Mouse (Mus musculus): ENCODE results near the gene Nkx1-2. TPM values are rescaled to one million over a fixed set of nuclear protein-coding genes. Genes with fewer than 3 reads are reported as not detected.

The Nkx1-2 gene
- polyA plus RNA-seq, 1 experiment from 2014 or later, result not detected

DNA sequence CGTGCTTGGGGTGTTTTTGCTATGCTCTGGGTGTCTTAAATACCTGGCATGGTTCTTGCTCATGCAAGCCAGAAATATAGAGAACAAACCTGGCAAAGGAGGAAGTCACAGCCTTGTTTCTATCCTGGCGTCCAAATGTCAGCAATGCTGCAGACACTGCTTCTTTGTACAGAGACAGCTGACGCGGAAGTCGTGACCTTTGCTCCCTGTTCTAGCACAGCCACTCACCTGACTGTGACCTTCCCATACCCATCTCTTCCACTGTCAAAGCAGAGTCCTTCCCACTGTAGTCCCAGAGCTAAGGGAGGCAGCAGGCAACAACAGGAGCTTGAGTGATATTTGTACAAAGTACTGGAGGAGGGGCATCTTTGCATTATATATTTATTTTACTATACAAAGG is 9.8 kb downstream of the Nkx1-2 start:
- Histone ChIP-seq H3K36me3 (ENCODE audit: control insufficient read depth, insufficient read depth, low read length) (no peaks in the 10 kb centered on the region), H3K4me3 (ENCODE audit: control insufficient read depth in 1 of 2, insufficient read depth in 1 of 2, low read depth in 1 of 2, low read length in 2 of 2) (no peak overlapping the region), H3K27ac (replicated peaks in 1 of 2; ENCODE audit: control insufficient read depth in 1 of 2, insufficient read depth in 1 of 2, low read depth in 2 of 2, low read length in 2 of 2) (no peak overlapping the region), H3K9ac (ENCODE audit: low read length) (no peak overlapping the region), H3K27me3 (ENCODE audit: control insufficient read depth, insufficient read depth, low read length) (no peaks in the 10 kb centered on the region), H3K4me2 (ENCODE audit: low read length) (no peak overlapping the region), H3K9me3 (ENCODE audit: control insufficient read depth, low read length) (no peaks in the 10 kb centered on the region), H3K4me1 (ENCODE audit: control insufficient read depth in 2 of 2, insufficient read depth in 2 of 2, low read length in 2 of 2) (no peaks in the 10 kb centered on the region)
- 58% methylated on average over 5 of the region's 5 CpGs for WGBS
- no peak for ATAC-seq (ENCODE audit: insufficient number of reproducible peaks, insufficient read depth, low FRiP score, low read depth)

DNA sequence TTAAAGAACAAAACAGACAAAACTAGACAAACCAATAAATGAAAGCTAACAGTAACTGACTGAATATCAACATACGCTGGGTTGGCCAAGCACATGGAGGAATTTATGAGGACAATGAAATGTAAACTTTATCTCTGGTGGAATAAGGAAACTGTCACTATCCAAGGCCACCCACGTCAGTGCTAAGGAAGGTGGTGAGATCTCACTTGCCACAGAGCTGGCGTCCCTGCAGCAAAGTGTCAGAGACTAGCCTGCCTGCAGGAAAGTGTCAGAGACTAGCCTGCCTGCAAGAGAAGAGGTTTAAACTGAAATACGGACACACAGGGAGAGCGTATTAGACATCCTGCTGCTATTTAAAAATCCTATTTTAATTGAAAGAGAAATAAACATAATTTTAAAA is 12.3 kb downstream of the Nkx1-2 start:
- no peak overlapping the region for H3K27ac ChIP-seq (replicated peaks in 1 of 2; ENCODE audit: control insufficient read depth in 1 of 2, insufficient read depth in 1 of 2, low read depth in 2 of 2, low read length in 2 of 2)
- WGBS, result 56% methylated on average over 5 of the region's 5 CpGs
- no peak overlapping the region for H3K4me2 ChIP-seq (ENCODE audit: low read length)
- no peak overlapping the region for H3K9ac ChIP-seq (ENCODE audit: low read length)
- peaks cover 0 to 2% of the 10 kb centered on the region in 2 experiments; a peak in 2 of 4 replicates for H3K4me1 ChIP-seq (ENCODE audit: control insufficient read depth in 2 of 2, insufficient read depth in 2 of 2, low read length in 2 of 2)
- H3K36me3 ChIP-seq (ENCODE audit: control insufficient read depth, insufficient read depth, low read length), result no peaks in the 10 kb centered on the region
- no peak for ATAC-seq (ENCODE audit: insufficient number of reproducible peaks, insufficient read depth, low FRiP score, low read depth)
- H3K27me3 ChIP-seq (ENCODE audit: control insufficient read depth, insufficient read depth, low read length), result no peaks in the 10 kb centered on the region
- no peaks in the 10 kb centered on the region for H3K9me3 ChIP-seq (ENCODE audit: control insufficient read depth, low read length)
- no peak overlapping the region for H3K4me3 ChIP-seq (ENCODE audit: control insufficient read depth in 1 of 2, insufficient read depth in 1 of 2, low read depth in 1 of 2, low read length in 2 of 2)

DNA sequence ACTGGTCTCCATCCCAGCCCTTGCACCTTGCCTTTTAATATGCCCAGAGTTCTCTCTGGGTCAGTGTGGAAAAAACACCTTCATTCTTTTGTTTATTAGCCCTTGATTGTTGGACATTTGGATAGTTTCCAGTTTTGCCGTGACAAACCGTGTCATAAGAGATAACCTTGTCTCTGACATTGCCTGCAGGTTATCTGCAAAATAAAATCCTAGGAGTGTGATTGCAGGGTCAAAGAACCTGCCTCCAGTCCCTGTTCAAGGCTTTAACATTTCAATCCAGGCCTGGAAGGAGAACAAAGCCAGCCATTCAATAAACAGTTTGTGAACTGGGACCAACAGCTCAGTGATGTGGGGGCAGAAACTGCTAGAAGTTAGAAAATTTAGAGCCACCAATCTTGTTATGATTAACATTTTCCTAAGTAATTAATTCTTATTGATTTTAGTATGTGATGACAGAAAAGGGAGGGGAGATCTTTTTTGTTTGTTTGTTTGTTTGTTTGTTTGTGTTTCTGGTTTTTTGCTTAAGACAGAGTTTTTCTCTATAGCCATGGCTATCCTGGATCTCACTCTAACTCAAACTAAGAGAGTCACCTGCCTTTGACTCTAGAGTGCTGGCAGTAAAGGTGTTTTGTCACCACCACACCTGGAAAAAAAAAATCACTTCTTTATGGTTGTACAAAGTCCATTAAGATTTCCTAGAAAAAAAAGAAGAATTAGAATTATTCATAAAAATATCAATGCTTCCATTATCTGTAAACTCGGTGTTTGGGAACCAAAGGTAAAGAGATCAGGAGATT is 13.5 kb downstream of the Nkx1-2 start:
- Histone ChIP-seq H3K27ac (replicated peaks in 1 of 2; ENCODE audit: control insufficient read depth in 1 of 2, insufficient read depth in 1 of 2, low read depth in 2 of 2, low read length in 2 of 2) (no peak overlapping the region), H3K4me3 (ENCODE audit: control insufficient read depth in 1 of 2, insufficient read depth in 1 of 2, low read depth in 1 of 2, low read length in 2 of 2) (no peak overlapping the region), H3K4me2 (ENCODE audit: low read length) (no peak overlapping the region), H3K9ac (ENCODE audit: low read length) (no peak overlapping the region), H3K36me3 (ENCODE audit: control insufficient read depth, insufficient read depth, low read length) (no peaks in the 10 kb centered on the region), H3K27me3 (ENCODE audit: control insufficient read depth, insufficient read depth, low read length) (no peaks in the 10 kb centered on the region), H3K9me3 (ENCODE audit: control insufficient read depth, low read length) (no peaks in the 10 kb centered on the region), H3K4me1 (ENCODE audit: control insufficient read depth in 2 of 2, insufficient read depth in 2 of 2, low read length in 2 of 2) (peaks cover 0 to 2% of the 10 kb centered on the region in 2 experiments; a peak in 2 of 4 replicates)
- WGBS, result 30% methylated on average over 3 of the region's 3 CpGs
- no peak for ATAC-seq (ENCODE audit: insufficient number of reproducible peaks, insufficient read depth, low FRiP score, low read depth)

DNA sequence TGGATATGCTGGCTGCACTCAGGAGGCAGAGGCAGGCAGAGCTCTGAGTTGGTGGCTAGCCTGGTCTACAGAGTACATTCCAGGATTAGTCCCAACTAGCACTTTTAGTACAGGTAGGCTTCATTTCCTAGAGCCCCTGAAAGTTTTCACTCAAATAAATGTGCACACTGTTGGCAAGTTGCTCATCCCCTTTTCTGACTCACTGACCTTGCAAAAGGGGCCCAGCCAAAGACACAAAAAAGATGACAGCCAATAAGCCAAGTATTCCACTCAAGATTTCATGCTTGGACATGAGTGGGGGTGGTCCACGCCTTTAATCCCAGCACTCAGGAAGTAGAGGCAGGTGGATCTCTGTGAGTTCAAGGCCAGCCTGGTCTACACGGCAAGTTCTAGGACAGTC is 18.0 kb downstream of the Nkx1-2 start:
- Histone ChIP-seq H3K27ac (replicated peaks in 1 of 2; ENCODE audit: control insufficient read depth in 1 of 2, insufficient read depth in 1 of 2, low read depth in 2 of 2, low read length in 2 of 2) (no peak overlapping the region), H3K4me2 (ENCODE audit: low read length) (no peak overlapping the region), H3K4me3 (ENCODE audit: control insufficient read depth in 1 of 2, insufficient read depth in 1 of 2, low read depth in 1 of 2, low read length in 2 of 2) (no peak overlapping the region), H3K36me3 (ENCODE audit: control insufficient read depth, insufficient read depth, low read length) (no peaks in the 10 kb centered on the region), H3K9me3 (ENCODE audit: control insufficient read depth, low read length) (no peaks in the 10 kb centered on the region), H3K27me3 (ENCODE audit: control insufficient read depth, insufficient read depth, low read length) (no peaks in the 10 kb centered on the region), H3K4me1 (ENCODE audit: control insufficient read depth in 2 of 2, insufficient read depth in 2 of 2, low read length in 2 of 2) (peaks cover 2 to 5% of the 10 kb centered on the region in 2 experiments; a peak in 2 of 4 replicates), H3K9ac (ENCODE audit: low read length) (no peak overlapping the region)
- no peak for ATAC-seq (ENCODE audit: insufficient number of reproducible peaks, insufficient read depth, low FRiP score, low read depth)
- 79% methylated on average over 2 of the region's 2 CpGs for WGBS

DNA sequence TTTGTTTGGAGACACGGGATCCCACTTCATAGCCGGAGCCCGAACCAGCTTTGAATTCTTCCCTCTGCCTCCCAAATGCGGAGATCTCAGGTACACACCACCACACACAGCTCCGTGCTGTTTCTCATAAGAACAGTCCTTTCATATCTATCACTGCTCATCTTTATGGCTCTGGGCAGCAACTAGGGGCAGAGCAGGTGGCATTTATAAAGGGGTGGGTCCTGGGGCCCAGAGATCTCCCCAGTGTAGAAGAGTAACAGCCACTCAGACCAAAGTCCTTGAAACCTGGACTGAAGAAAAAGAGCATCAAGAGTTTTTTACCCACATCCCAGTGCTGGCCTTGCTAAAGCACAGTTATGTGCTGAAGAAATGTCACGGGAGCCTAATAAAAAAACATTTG is 18.9 kb downstream of the Nkx1-2 start:
- no peak overlapping the region for H3K4me2 ChIP-seq (ENCODE audit: low read length)

GRCm38 (mm10) chr7:132576891-132577290 is 22.5 kb downstream of the Nkx1-2 start:
- Histone ChIP-seq H3K9ac (ENCODE audit: low read length) (peak overlapping the region; percentile 78), H3K4me3 (ENCODE audit: control insufficient read depth in 1 of 2, insufficient read depth in 1 of 2, low read depth in 1 of 2, low read length in 2 of 2) (0 out of 4 replicates have a peak overlapping the region, but pooled peaks of 1 of the 2 experiments have one; percentile 58), H3K27me3 (ENCODE audit: control insufficient read depth, insufficient read depth, low read length) (no peaks in the 10 kb centered on the region), H3K36me3 (ENCODE audit: control insufficient read depth, insufficient read depth, low read length) (no peaks in the 10 kb centered on the region), H3K4me1 (ENCODE audit: control insufficient read depth in 2 of 2, insufficient read depth in 2 of 2, low read length in 2 of 2) (peaks cover 2 to 23% of the 10 kb centered on the region in 2 experiments), H3K27ac (replicated peaks in 1 of 2; ENCODE audit: control insufficient read depth in 1 of 2, insufficient read depth in 1 of 2, low read depth in 2 of 2, low read length in 2 of 2) (peak overlapping the region; percentile 93 to 96; a peak in 3 of 4 replicates), H3K4me2 (ENCODE audit: low read length) (peak overlapping the region; percentile 70), H3K9me3 (ENCODE audit: control insufficient read depth, low read length) (no peaks in the 10 kb centered on the region)
- no peak for ATAC-seq (ENCODE audit: insufficient number of reproducible peaks, insufficient read depth, low FRiP score, low read depth)
- 51% methylated on average over 4 of the region's 4 CpGs for WGBS

More for the DNA sequence above, 18.9 kb downstream of the Nkx1-2 start:
- H3K9ac ChIP-seq (ENCODE audit: low read length), result no peak overlapping the region
- no peaks in the 10 kb centered on the region for H3K9me3 ChIP-seq (ENCODE audit: control insufficient read depth, low read length)
- H3K36me3 ChIP-seq (ENCODE audit: control insufficient read depth, insufficient read depth, low read length), result no peaks in the 10 kb centered on the region
- peaks cover 2 to 6% of the 10 kb centered on the region in 2 experiments; a peak in 3 of 4 replicates for H3K4me1 ChIP-seq (ENCODE audit: control insufficient read depth in 2 of 2, insufficient read depth in 2 of 2, low read length in 2 of 2)
- ATAC-seq (ENCODE audit: insufficient number of reproducible peaks, insufficient read depth, low FRiP score, low read depth), result no peak
- H3K4me3 ChIP-seq (ENCODE audit: control insufficient read depth in 1 of 2, insufficient read depth in 1 of 2, low read depth in 1 of 2, low read length in 2 of 2), result no peak overlapping the region
- H3K27ac ChIP-seq (replicated peaks in 1 of 2; ENCODE audit: control insufficient read depth in 1 of 2, insufficient read depth in 1 of 2, low read depth in 2 of 2, low read length in 2 of 2), result no peak overlapping the region
- 56% methylated on average over 6 of the region's 6 CpGs for WGBS
- no peaks in the 10 kb centered on the region for H3K27me3 ChIP-seq (ENCODE audit: control insufficient read depth, insufficient read depth, low read length)

DNA sequence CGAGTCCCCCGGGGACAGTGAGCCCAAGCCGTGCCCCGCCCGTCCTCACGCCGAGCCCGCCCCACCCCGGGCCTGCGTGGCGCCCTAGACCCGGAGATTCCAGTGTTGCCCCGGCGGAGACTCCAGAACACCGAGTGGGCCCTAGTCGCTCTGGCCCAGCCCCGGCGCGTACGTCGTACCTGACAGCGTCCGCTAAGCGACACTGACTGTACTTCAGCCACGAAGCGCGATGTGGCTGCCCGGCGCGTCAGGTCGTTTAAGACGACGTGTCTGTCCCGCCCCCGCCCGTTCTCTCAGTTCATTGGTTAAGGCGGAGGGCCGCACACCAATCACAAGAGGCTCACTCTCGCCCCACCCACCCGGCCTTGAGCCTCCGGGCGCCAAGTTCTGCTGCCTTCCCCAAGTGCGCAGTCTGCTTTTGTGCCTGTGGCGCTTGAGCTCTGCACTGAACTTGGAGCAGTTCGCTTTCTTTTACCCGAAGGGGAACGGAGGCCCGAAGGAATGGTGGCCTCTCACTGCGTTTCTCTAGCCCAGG is 23.3 kb downstream of the Nkx1-2 start, which contains the start of gene Oat:
Gene Oat (minus strand): TSS at position 283 of the 535 bp plus-strand sequence.
- H3K9me3 ChIP-seq (ENCODE audit: control insufficient read depth, low read length), result no peaks in the 10 kb centered on the region
- peak; percentile 97 for ATAC-seq (ENCODE audit: insufficient number of reproducible peaks, insufficient read depth, low FRiP score, low read depth)
- no peaks in the 10 kb centered on the region for H3K36me3 ChIP-seq (ENCODE audit: control insufficient read depth, insufficient read depth, low read length)
- H3K27me3 ChIP-seq (ENCODE audit: control insufficient read depth, insufficient read depth, low read length), result no peaks in the 10 kb centered on the region
- peak within 1 kb of the TSS; percentile 93 to 97 for H3K27ac ChIP-seq (replicated peaks in 1 of 2; ENCODE audit: control insufficient read depth in 1 of 2, insufficient read depth in 1 of 2, low read depth in 2 of 2, low read length in 2 of 2)
- peak within 1 kb of the TSS; percentile 58 to 86 for H3K4me3 ChIP-seq (ENCODE audit: control insufficient read depth in 1 of 2, insufficient read depth in 1 of 2, low read depth in 1 of 2, low read length in 2 of 2)
- WGBS, result 1% methylated on average over 49 of the region's 49 CpGs
- H3K9ac ChIP-seq (ENCODE audit: low read length), result peak within 1 kb of the TSS; percentile 78
- peaks cover 2 to 30% of the 10 kb centered on the region in 2 experiments for H3K4me1 ChIP-seq (ENCODE audit: control insufficient read depth in 2 of 2, insufficient read depth in 2 of 2, low read length in 2 of 2)
- peak within 1 kb of the TSS; percentile 70 for H3K4me2 ChIP-seq (ENCODE audit: low read length)

Measured in heart, embryonic 14.5 days (tissue).